Mouse (Mus musculus) CD8-positive naive resting alpha-beta T cell, adult 2 months (primary cell): ENCODE measurements around the gene Nav1.

Experiments used
- DNase-seq, 2 experiments: peaks; one replicate each; pipeline ENCODE4 v3.0.0; 2022; ENCODE audit warnings: low read depth in 2 of 2, low spot score in 2 of 2

Nav1 gene

GRCm38 (mm10) chr1:135553615-135554014 is 53.5 kb downstream of the Nav1 start:
- DNase-seq: no peak

DNA sequence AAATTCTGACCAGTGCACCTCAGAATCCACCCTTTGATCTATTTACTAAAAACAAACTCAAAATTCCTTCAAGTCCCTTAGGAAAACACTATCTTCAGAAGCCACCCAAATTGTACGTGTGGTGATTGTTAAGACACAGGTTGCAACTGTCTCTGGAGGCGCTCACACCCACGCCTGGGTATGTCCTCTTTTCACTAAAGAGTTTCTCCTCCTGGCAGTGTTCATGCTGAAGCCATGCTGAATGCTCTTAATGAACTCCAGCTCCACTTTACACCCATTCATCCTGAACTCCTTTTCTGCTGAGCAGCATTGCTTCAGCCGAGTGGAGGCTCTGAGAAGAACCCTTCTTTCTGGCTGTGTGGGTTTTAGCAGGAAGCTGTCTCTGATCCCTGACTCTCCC is 53.9 kb downstream of the Nav1 start:
- no peak for DNase-seq

- no peak for DNase-seq
These were observed 56.2 kb downstream of the Nav1 start for GRCm38 (mm10) chr1:135550886-135551285.

- DNase-seq: no peak
These were observed 58.3 kb downstream of the Nav1 start for GRCm38 (mm10) chr1:135548750-135549149.

DNA sequence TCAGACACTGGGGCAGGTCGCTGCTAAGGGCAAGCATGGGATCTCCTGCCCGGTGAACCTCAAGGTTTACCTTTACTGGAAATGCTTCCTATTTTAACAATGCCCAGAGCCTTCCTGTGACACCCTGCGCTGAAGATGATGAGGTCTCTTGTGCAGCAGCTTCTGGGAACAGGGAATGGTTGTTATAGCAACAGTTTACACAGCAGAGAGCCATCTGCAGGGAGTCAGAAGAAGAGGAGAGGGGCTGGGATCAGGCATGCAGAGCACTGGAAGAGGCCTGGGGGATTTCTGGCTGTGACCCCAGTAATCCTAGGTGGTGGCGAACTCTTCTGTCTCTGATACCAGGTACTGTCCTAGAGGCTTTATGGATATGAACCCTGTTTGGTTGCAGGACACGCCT is 61.0 kb downstream of the Nav1 start:
- no peak for DNase-seq

DNA sequence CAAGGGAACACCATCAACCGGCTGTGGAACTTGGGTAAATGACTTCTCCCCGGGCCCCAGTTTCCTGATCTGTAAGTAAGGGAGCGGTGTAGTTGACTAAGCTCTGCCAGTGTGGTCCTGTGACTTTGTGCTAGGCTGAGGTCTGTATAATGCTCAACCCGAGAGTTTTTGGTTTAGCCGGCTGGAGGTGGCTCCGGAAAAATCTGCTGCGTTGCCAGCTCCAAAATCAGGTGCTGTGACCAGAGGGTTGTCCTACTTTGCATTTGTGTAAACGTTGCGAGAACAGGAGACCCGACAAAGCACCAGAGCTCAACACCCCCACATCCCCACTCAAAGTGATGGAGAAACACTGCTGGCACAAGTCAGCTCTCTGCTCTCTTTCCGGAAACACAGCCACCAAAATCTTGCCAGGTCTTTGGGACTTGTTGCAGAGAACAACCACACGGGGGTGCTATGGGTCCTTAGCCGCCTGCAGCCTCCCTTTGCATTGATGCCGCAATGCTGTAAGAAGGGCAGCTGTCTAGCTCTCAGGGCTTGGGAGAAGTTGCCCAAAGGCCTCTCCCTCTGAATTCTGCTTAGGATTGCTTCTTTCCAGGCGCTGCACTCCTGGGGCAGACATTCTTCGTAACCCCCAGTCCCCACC is 62.5 kb downstream of the Nav1 start:
- DNase-seq: peak; percentile 48 to 63

DNA sequence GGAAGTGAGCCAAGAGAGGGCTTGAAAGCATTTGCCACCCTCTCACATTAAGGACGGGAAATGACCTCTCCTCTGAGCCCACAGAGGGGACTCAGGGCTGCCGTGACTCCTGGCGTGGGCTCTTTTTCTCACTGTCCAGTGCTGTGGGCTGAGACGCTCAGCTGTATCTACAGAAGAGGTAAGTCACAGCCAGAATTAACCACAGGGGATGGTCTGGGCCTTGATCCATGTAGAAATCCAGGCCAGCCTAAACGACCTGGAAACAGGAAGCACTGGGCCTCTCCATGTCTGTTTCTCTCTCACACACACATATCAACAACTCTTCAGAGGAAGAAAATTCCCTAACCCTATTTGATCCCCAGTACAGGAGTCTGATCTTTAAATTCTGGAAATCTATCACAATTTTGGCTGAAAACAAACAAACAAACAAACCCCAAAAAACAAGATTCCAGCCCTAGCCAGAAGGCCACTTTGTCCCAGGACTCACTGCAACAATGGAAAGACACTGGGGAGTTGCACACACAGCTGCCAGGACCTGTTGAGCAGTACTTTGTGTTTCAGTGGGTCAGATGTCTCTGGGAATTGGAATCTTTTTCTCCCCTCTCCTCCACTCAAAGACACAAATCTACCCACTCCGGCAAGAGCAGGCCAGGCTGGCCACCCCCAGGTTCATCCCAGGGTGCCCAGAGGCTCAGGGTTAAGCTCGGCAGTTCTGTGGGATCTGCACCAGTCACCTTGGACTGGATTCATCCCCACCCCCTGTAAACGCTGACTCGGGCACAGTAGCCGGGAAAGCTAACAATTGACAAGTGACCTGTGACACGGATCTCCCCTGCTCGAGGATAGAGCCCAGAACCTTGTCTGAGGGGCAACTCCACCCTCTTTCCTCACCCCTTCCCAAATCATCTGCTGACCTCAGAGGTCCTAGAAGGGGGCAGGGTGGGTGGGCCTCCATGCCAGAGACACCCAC is 64.0 kb downstream of the Nav1 start:
- no peak for DNase-seq

GRCm38 (mm10) chr1:135542080-135542479 is 65.0 kb downstream of the Nav1 start:
- no peak for DNase-seq

DNA sequence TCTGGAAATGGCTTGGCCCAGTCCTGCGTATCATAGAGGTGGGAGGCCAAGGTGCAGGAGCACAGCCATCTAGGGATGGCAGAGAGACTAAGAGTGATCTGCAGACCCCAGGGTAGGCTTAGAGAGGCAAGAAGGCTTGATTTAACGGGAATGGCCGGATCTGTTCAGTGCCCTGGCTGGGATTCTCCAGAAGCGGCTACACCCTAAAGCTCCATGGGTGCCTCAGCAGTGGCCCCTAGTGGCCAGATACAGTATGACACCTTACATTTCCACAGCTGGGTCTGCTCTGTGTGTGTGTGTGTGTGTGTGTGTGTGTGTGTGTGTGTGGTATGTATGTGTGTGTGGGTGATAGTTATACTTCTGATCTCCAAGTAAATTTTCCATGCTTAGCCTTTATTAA is 66.8 kb downstream of the Nav1 start:
- peak; percentile 69 to 74 for DNase-seq

GRCm38 (mm10) chr1:135538441-135539265 is 68.4 kb downstream of the Nav1 start:
- DNase-seq: no peak

GRCm38 (mm10) chr1:135536822-135537221 is 70.3 kb downstream of the Nav1 start:
- DNase-seq: no peak

DNA sequence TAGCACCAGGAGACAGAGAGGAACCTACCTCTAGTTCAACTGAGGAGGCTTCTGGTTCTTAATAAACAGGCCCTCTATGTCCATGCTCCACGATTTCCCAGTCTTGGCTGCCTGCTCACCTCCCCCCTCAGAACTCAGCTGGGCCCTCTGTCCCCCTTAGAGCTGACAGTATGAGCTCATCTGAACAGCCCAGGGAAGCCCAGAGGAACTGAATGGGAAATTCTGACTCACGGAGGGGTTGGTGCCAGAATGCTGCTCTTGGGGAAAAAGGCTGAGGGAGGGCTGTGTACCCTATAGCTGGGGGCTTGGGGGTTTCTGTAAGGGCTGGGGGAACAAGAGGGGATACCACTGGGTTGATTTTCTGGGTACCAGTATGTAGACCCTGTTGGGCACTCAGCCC is 70.8 kb downstream of the Nav1 start:
- no peak for DNase-seq

DNA sequence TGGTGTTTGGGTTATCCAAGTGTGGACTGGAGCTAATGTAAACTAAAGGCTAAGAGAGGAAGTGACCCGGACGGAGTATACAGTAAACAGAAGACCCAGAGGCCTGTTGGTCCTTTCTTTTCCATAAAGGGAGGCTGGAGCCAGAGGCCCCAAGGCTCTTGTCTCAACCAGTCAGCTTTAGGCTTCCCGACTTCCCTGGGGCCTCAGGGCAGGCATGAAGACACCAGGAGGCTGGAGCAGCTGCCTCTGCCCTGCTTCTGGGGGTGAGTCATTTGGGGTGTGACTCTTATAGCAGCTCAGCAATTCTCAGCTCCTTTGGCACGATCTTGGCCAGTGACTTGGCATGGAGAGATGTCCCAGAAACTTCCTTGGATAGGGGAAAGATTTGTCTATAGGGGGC is 71.8 kb downstream of the Nav1 start:
- DNase-seq: no peak

DNA sequence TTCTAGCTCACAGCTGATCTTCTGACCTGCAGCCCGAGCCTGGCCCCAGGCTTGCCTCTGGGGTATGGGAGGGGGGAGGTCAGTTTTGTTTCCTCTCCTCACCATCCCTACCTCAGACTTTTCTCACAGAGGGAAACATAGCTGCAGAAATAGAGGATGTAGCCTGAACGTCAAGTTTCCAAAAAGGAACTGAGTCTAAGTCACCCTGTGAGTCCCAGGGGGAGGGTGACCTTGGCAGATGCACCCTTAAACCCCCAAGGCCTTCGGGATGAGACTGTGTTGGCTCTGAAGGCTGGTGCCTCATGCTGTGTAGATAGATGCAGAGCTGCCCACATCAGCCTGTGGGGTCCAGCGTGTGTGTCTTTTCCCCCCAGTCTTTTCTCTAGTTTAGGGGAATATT is 72.3 kb downstream of the Nav1 start:
- no peak for DNase-seq

DNA sequence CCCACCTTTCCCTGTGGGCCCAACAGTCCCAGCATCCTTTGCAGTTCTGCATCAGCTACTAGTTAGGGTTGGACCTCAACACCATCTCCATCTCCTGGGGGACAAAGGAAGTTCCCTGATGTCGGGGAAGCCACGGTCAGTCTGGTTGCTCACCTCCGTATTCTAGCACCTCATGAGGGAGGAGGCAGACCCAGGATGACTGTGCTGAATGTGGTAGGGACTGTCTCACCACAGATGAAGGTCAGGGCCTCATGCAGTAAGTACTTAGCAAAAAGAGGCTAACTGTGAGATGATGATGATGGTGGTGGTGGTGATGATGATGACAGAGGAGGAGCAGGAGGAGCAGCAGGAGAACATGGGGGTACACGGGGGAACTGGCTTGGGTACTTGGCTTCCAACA is 73.0 kb downstream of the Nav1 start:
- no peak for DNase-seq

DNA sequence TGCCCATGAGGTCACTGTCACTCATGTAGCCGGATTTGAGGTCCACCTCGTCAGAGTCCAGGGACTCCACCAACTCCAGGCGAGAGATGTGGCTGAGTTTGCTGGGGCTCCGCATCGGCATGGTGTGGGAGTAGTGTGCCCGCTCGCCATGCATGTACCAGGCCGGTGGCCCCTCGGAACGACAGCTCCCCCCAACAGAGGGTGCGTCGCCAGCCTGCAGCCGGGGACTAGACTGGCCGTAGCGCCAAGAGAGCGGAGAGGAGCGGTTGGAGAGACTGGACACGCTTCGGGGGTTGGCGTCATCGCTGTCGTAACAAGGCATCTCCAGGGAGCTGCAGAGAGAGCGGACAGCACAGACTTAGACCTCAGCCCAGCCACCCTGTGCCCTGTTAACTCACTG is 74.7 kb downstream of the Nav1 start:
- no peak for DNase-seq

DNA sequence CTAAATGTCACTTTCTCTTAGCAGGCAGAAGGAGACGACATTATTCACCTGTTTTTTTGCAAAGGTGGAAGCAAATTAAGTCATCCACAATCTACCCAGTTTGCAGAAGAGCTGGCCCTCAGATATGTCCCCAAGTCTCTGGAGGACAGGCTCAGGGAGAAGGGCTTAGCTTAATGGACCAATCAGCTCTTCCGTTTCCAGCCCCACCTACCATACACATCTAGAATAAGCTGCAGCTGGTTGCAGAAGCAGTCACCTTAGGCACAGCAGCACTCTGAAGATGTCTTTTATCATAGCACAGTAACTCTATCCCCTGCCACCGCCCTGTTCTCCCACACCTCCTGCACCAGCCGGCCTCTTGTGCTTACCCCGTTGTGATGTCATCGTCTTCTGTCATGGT is 75.1 kb downstream of the Nav1 start:
- no peak for DNase-seq

- DNase-seq: no peak
These were observed 76.0 kb downstream of the Nav1 start for GRCm38 (mm10) chr1:135531081-135531480.

DNA sequence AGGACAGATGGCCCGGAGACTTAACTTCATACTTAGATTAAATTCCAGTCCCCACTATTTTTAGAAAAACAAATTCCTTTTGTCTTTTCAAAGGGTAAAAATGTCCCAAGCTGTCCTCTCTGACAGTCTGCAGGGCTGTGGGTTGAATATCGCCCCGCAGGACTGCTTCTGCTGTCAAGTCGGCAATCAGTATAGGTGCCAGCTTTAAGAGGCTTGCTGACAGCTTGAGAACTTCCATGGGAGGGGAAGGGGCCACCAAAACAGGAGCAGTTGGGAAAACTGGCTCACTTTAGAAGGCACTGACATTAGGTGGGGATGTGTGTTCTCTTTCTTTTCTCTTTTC is 82.6 kb downstream of the Nav1 start:
- DNase-seq: no peak

DNA sequence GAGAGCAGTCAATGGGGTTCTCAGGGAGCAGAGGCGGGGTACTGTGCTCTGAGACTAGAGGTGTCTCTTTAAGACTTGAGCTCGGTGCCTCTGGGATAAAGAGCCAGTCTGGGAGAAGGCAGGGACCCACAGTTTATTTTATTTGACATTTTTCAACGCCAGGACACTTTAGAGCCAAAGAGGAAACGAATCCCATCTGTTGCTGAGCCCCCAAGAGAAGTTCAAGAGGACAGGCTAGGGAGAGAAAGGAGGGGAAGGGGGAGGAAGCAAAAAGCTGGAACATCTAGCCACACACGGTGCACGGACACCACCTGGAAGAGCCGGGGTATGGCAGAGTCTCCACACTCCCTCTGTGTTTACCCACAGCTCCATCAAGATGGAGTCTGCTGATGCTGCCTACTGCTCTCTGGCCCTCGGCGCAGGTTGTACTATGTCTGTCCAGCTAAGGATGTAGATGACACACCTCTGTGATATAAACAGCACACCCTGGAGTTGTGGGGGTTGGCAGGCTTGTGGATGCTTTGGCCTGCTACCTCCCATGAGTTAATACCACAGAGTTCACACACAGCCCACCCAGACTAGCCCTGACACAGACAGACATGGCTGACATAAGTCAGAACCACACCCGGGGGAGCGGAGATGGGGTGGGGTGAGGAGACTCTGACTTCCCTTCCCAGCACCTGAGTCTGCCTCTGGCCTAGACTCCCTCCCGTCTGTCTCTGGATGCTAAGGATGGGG is 83.1 kb downstream of the Nav1 start:
- DNase-seq: no peak

- DNase-seq: no peak
These were observed 83.8 kb downstream of the Nav1 start for GRCm38 (mm10) chr1:135523344-135523743.
